Mouse (Mus musculus) retina, adult 2 months (tissue): ENCODE results near the gene Spef1.

Source experiments
- DNase-seq: peaks from one replicate; pipeline ENCODE4 v3.0.0-alpha.2; 2012; ENCODE audit warnings: low read depth, low spot score

Spef1 gene

GRCm38 (mm10) chr2:131143007-131143780 lies 43.9 kb downstream of the Spef1 start:
- DNase-seq: no peak

GRCm38 (mm10) chr2:131142592-131142991 lies 44.5 kb downstream of the Spef1 start:
- DNase-seq: no peak

- DNase-seq: no peak
These were observed 45.6 kb downstream of the Spef1 start for GRCm38 (mm10) chr2:131141336-131141986.

GRCm38 (mm10) chr2:131140533-131140905 lies 46.6 kb downstream of the Spef1 start:
- no peak for DNase-seq

- DNase-seq: no peak
These were observed 47.1 kb downstream of the Spef1 start for GRCm38 (mm10) chr2:131139886-131140532.

GRCm38 (mm10) chr2:131139287-131139686 lies 47.8 kb downstream of the Spef1 start:
- DNase-seq: no peak

GRCm38 (mm10) chr2:131138760-131139159 lies 48.3 kb downstream of the Spef1 start:
- no peak for DNase-seq

GRCm38 (mm10) chr2:131138296-131138695 lies 48.8 kb downstream of the Spef1 start:
- no peak for DNase-seq

- no peak for DNase-seq
These were observed 51.5 kb downstream of the Spef1 start for GRCm38 (mm10) chr2:131135521-131136139.

GRCm38 (mm10) chr2:131134826-131135400 lies 52.2 kb downstream of the Spef1 start:
- DNase-seq: no peak

GRCm38 (mm10) chr2:131134381-131134780 lies 52.7 kb downstream of the Spef1 start:
- no peak for DNase-seq

- no peak for DNase-seq
These were observed 54.0 kb downstream of the Spef1 start, which contains the start of gene Gm11037 for GRCm38 (mm10) chr2:131132930-131133547. Gm11037 (plus strand) TSS chr2:131133497.

GRCm38 (mm10) chr2:131132111-131132888 lies 54.8 kb downstream of the Spef1 start:
- no peak for DNase-seq

GRCm38 (mm10) chr2:131130849-131131248 lies 56.2 kb downstream of the Spef1 start:
- no peak for DNase-seq

- no peak for DNase-seq
These were observed 57.2 kb downstream of the Spef1 start for GRCm38 (mm10) chr2:131129836-131130235.

GRCm38 (mm10) chr2:131128636-131129157 lies 58.4 kb downstream of the Spef1 start:
- DNase-seq: no peak

GRCm38 (mm10) chr2:131128211-131128610 lies 58.9 kb downstream of the Spef1 start:
- no peak for DNase-seq

GRCm38 (mm10) chr2:131127161-131127730 lies 59.8 kb downstream of the Spef1 start, which contains the start of gene Hspa12b:
Hspa12b (plus strand) TSS chr2:131127280.
- DNase-seq: no peak

- no peak for DNase-seq
These were observed 60.9 kb downstream of the Spef1 start for GRCm38 (mm10) chr2:131125964-131126815.
